Mouse (Mus musculus) neural tube, embryonic 15.5 days (tissue): ENCODE data around the gene Enah. TPM values are rescaled to one million over a fixed set of nuclear protein-coding genes. Genes with fewer than 3 reads are reported as not detected.

Source experiments
- ATAC-seq: fragments of 200-750 bp; cut with Nextera tagmentation; 2 replicates; pipeline ENCODE4 v1.8.0; 2017; ENCODE audit warnings: mild to moderate bottlenecking, moderate TSS enrichment, moderate library complexity; ENCODE audit not compliant: low FRiP score
- H3K27ac ChIP-seq: fragments of 300-500 bp; sonication (generic); replicated peaks from 2 replicates; pipeline ENCODE4 v1.5.1; 2015; ENCODE audit warnings: mild to moderate bottlenecking, inconsistent platforms
- H3K27me3 ChIP-seq: fragments of 300-500 bp; sonication (generic); replicated peaks from 2 replicates; pipeline ENCODE4 v1.6.1; 2015; ENCODE audit warnings: inconsistent platforms
- H3K36me3 ChIP-seq: fragments of 300-500 bp; sonication (generic); 2 replicates; pipeline ENCODE4 v1.6.1; 2015; ENCODE audit warnings: inconsistent platforms
- H3K4me1 ChIP-seq: fragments of 300-500 bp; sonication (generic); 2 replicates; pipeline ENCODE4 v1.6.1; 2015; ENCODE audit warnings: inconsistent platforms
- H3K4me2 ChIP-seq: fragments of 300-500 bp; sonication (generic); 2 replicates; pipeline ENCODE4 v1.6.1; 2015; ENCODE audit warnings: inconsistent platforms, mild to moderate bottlenecking, moderate library complexity
- H3K4me3 ChIP-seq: fragments of 300-500 bp; sonication (generic); replicated peaks from 2 replicates; pipeline ENCODE4 v1.5.1; 2015; ENCODE audit warnings: mild to moderate bottlenecking, inconsistent platforms
- H3K9ac ChIP-seq: fragments of 300-500 bp; sonication (generic); replicated peaks from 2 replicates; pipeline ENCODE4 v1.6.1; 2015; ENCODE audit warnings: mild to moderate bottlenecking, inconsistent platforms
- H3K9me3 ChIP-seq: fragments of 300-500 bp; sonication (generic); replicated peaks from 2 replicates; pipeline ENCODE4 v1.6.1; 2016; ENCODE audit warnings: inconsistent platforms
- WGBS: fragments of 180-500 bp; shearing (Covaris S2); methylation state at CpG from one replicate; pipeline ENCODE4 v1.1.7; 2015; ENCODE audit warnings: mixed read lengths; 5-methylcytosine and 5-hydroxymethylcytosine counted together
- polyA plus RNA-seq: library from polyadenylated mRNA; unstranded; fragments of >200 nt; fragmentation: Nextera tagmentation; extraction: Ambion mirVana; gene quantifications from 2 replicates; pipeline ENCODE4 v1.2.1, GENCODE M21; 2015

The Enah gene
- polyA plus RNA-seq, 1 experiment from 2014 or later, result 34.1 TPM

GRCm38 (mm10) chr1:182026821-182027220 lies 7.0 kb upstream of the Enah start:
- H3K27me3 ChIP-seq, result no peaks in the 10 kb centered on the region
- ATAC-seq, result no peak
- H3K9ac ChIP-seq, result no peak overlapping the region
- WGBS, result 86% methylated on average over 5 of the region's 5 CpGs
- H3K4me1 ChIP-seq, result peaks cover 3% of the 10 kb centered on the region
- no peak overlapping the region for H3K4me3 ChIP-seq
- no peaks in the 10 kb centered on the region for H3K9me3 ChIP-seq
- H3K36me3 ChIP-seq, result no peaks in the 10 kb centered on the region
- no peak overlapping the region for H3K27ac ChIP-seq
- no peak overlapping the region for H3K4me2 ChIP-seq

- no peaks in the 10 kb centered on the region for H3K27me3 ChIP-seq
- no peaks in the 10 kb centered on the region for H3K36me3 ChIP-seq
- peaks cover 10% of the 10 kb centered on the region for H3K4me1 ChIP-seq
- 53% methylated on average over 7 of the region's 7 CpGs for WGBS
- no peak overlapping the region for H3K9ac ChIP-seq
- no peak overlapping the region for H3K27ac ChIP-seq
- H3K4me2 ChIP-seq, result no peak overlapping the region
- H3K4me3 ChIP-seq, result no peak overlapping the region
- no peak for ATAC-seq
- H3K9me3 ChIP-seq, result no peaks in the 10 kb centered on the region
These were observed 6.3 kb upstream of the Enah start for GRCm38 (mm10) chr1:182026120-182026519.

GRCm38 (mm10) chr1:182021691-182022299 lies 2.0 kb upstream of the Enah start:
- H3K4me2 ChIP-seq, result peak overlapping the region; percentile 62
- peak overlapping the region; percentile 35; the same call in 1 of the 2 replicates for H3K27ac ChIP-seq
- no peak overlapping the region for H3K9ac ChIP-seq
- H3K4me1 ChIP-seq, result peaks cover 20% of the 10 kb centered on the region
- H3K4me3 ChIP-seq, result no peak overlapping the region; the same call in 1 of the 2 replicates
- no peaks in the 10 kb centered on the region for H3K27me3 ChIP-seq
- 73% methylated on average over 6 of the region's 6 CpGs for WGBS
- H3K36me3 ChIP-seq, result no peaks in the 10 kb centered on the region
- H3K9me3 ChIP-seq, result no peaks in the 10 kb centered on the region
- ATAC-seq, result no peak

- Histone ChIP-seq H3K4me1 (peaks cover 26% of the 10 kb centered on the region), H3K36me3 (no peaks in the 10 kb centered on the region), H3K27me3 (no peaks in the 10 kb centered on the region), H3K9me3 (no peaks in the 10 kb centered on the region), H3K4me2 (peak overlapping the region; percentile 62), H3K27ac (peak overlapping the region; percentile 99), H3K9ac (peak overlapping the region; percentile 96), H3K4me3 (peak overlapping the region; percentile 87)
- 10% methylated on average over 11 of the region's 11 CpGs for WGBS
- peak; percentile 14; the same call in 1 of the 2 replicates for ATAC-seq
These were observed 1.2 kb upstream of the Enah start for GRCm38 (mm10) chr1:182020831-182021460.

GRCm38 (mm10) chr1:182019266-182019925 lies 394 bp downstream of the Enah start:
- ATAC-seq, result peak; percentile 67
- Histone ChIP-seq H3K4me3 (peak overlapping the region; percentile 87), H3K4me2 (peak overlapping the region; percentile 62), H3K4me1 (peaks cover 34% of the 10 kb centered on the region), H3K9ac (peak overlapping the region; percentile 96), H3K27ac (peak overlapping the region; percentile 99), H3K9me3 (no peaks in the 10 kb centered on the region), H3K36me3 (no peaks in the 10 kb centered on the region), H3K27me3 (no peaks in the 10 kb centered on the region)
- WGBS, result under 1% methylated on average over 55 of the region's 104 CpGs

GRCm38 (mm10) chr1:182018397-182019265 lies 1.2 kb downstream of the Enah start:
- Histone ChIP-seq H3K9me3 (no peaks in the 10 kb centered on the region), H3K36me3 (no peaks in the 10 kb centered on the region), H3K4me3 (peak overlapping the region; percentile 87), H3K4me2 (peak overlapping the region; percentile 62), H3K27me3 (no peaks in the 10 kb centered on the region), H3K27ac (peak overlapping the region; percentile 99), H3K9ac (peak overlapping the region; percentile 96), H3K4me1 (peaks cover 37% of the 10 kb centered on the region)
- under 1% methylated on average over 29 of the region's 29 CpGs for WGBS
- peak; percentile 29 for ATAC-seq

- no peak for ATAC-seq
- Histone ChIP-seq H3K27ac (no peak overlapping the region), H3K9ac (no peak overlapping the region), H3K4me1 (peaks cover 3% of the 10 kb centered on the region; the same call in 1 of the 2 replicates), H3K9me3 (no peaks in the 10 kb centered on the region), H3K4me3 (no peak overlapping the region), H3K36me3 (no peaks in the 10 kb centered on the region), H3K27me3 (no peaks in the 10 kb centered on the region), H3K4me2 (no peak overlapping the region)
- WGBS, result 75% methylated on average over 1 of the region's 1 CpGs
These were observed 14.0 kb downstream of the Enah start for GRCm38 (mm10) chr1:182005831-182006230.

- ATAC-seq, result no peak
- WGBS, result 38% methylated on average over 4 of the region's 4 CpGs
- no peaks in the 10 kb centered on the region for H3K9me3 ChIP-seq
- no peaks in the 10 kb centered on the region for H3K36me3 ChIP-seq
- H3K4me1 ChIP-seq, result peaks cover 38% of the 10 kb centered on the region
- H3K4me3 ChIP-seq, result no peak overlapping the region
- no peak overlapping the region for H3K27ac ChIP-seq
- H3K27me3 ChIP-seq, result no peaks in the 10 kb centered on the region
- H3K4me2 ChIP-seq, result no peak overlapping the region
- no peak overlapping the region for H3K9ac ChIP-seq
These were observed 21.1 kb downstream of the Enah start for GRCm38 (mm10) chr1:181998673-181999072.

GRCm38 (mm10) chr1:181997791-181998190 lies 22.0 kb downstream of the Enah start:
- no peak overlapping the region for H3K4me3 ChIP-seq
- 63% methylated on average over 3 of the region's 3 CpGs for WGBS
- H3K4me2 ChIP-seq, result no peak overlapping the region
- no peak overlapping the region for H3K27ac ChIP-seq
- H3K27me3 ChIP-seq, result no peaks in the 10 kb centered on the region
- H3K4me1 ChIP-seq, result peaks cover 45% of the 10 kb centered on the region
- H3K9me3 ChIP-seq, result no peaks in the 10 kb centered on the region
- H3K9ac ChIP-seq, result no peak overlapping the region
- ATAC-seq, result no peak
- no peaks in the 10 kb centered on the region for H3K36me3 ChIP-seq

- WGBS, result 67% methylated on average over 5 of the region's 5 CpGs
- no peak for ATAC-seq
These were observed 26.2 kb downstream of the Enah start for GRCm38 (mm10) chr1:181993597-181993996.

GRCm38 (mm10) chr1:181988367-181988766 lies 31.4 kb downstream of the Enah start:
- 78% methylated on average over 2 of the region's 2 CpGs for WGBS
- Histone ChIP-seq H3K4me3 (no peak overlapping the region), H3K9me3 (no peaks in the 10 kb centered on the region), H3K36me3 (no peaks in the 10 kb centered on the region), H3K27me3 (no peaks in the 10 kb centered on the region), H3K4me2 (no peak overlapping the region), H3K27ac (no peak overlapping the region), H3K9ac (no peak overlapping the region), H3K4me1 (peaks cover 25% of the 10 kb centered on the region)
- no peak for ATAC-seq

More at GRCm38 (mm10) chr1:181993597-181993996, 26.2 kb downstream of the Enah start:
- Histone ChIP-seq H3K9me3 (no peaks in the 10 kb centered on the region), H3K36me3 (no peaks in the 10 kb centered on the region), H3K27ac (0 out of 2 replicates have a peak overlapping the region, but pooled peaks have one; percentile 5), H3K4me1 (peaks cover 47% of the 10 kb centered on the region), H3K9ac (no peak overlapping the region), H3K4me2 (no peak overlapping the region), H3K4me3 (no peak overlapping the region), H3K27me3 (no peaks in the 10 kb centered on the region)
